8 mouse cellular contexts compared by ENCODE assay signal in the genomic region with DNA sequence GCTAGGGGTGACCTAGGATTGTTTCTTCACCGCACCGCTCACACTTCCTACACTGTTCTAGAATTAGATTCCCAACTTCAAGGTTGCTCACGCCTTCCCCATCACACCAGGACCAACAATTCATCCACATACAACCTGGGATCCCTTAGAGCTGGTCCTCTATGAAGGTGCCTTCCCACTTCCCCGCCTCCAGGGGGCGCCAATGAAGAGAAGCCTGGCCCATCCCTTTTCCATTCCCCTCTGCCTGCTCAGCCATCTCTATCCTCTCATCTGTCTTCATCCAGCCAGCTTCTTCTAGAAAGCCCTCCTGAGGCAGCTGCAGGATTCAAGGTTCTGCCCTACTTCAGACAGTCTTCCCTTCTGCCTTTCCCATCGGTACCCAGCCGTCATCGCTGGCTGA. TPM values are rescaled to one million over a fixed set of nuclear protein-coding genes. Genes with fewer than 3 reads are reported as not detected.
A peak's percentile ranks its signal among the peaks of the same experiment; 100 is the strongest.
DNase-seq lines count a peak whose midpoint lies in the region; ATAC-seq and TF ChIP-seq lines count a peak whose summit lies in the region.

No protein-coding gene starts in this region.

- H3K27me3 ChIP-seq in testis, adult 2 months (ENCODE audit: control insufficient read depth, insufficient read depth, low read length), result no peaks in the 10 kb centered on the region
- 0 out of 2 replicates have a peak, but pooled peaks cover 2% of the 10 kb centered on the region for H3K27me3 ChIP-seq in liver, embryonic 13.5 days

- 63% methylated on average over 8 of the region's 8 CpGs for WGBS in liver, embryonic 13.5 days (ENCODE audit: insufficient replicate concordance)

- no peaks in the 10 kb centered on the region for H3K36me3 ChIP-seq in testis, adult 2 months (ENCODE audit: control insufficient read depth, insufficient read depth, low read length)
- no peaks in the 10 kb centered on the region for H3K36me3 ChIP-seq in liver, embryonic 13.5 days

- H3K4me1 ChIP-seq in testis, adult 2 months (ENCODE audit: control insufficient read depth, insufficient read depth, low read length), result peaks cover 9% of the 10 kb centered on the region
- peaks cover 64% of the 10 kb centered on the region for H3K4me1 ChIP-seq in liver, embryonic 13.5 days (replicated peaks)

- no peak overlapping the region for H3K27ac ChIP-seq in testis, adult 2 months (ENCODE audit: control insufficient read depth, insufficient read depth, low read depth, low read length)
- no peak overlapping the region for H3K27ac ChIP-seq in liver, embryonic 13.5 days

- DNase-seq in heart, adult 11 months, result peak; percentile 87
- no peak for DNase-seq in heart, adult 9 months (ENCODE audit: low spot score in 2 of 2)
- DNase-seq in testis, postnatal 14 days (ENCODE audit: low spot score), result no peak
- peak; percentile 58 for DNase-seq in liver, embryonic 13.5 days
- DNase-seq in MN1 (ENCODE audit: low spot score), result no peak
- DNase-seq in ovary, postnatal 10 days (ENCODE audit: low spot score), result no peak
- DNase-seq in right cerebral cortex, adult 2 months (ENCODE audit: low spot score in 2 of 2), result no peak

- no peak for TF ChIP-seq POLR2A in testis, adult 2 months (IDR thresholded peaks at IDR 0.05; ENCODE audit: control insufficient read depth, low read depth, low read length)

- H3K4me2 ChIP-seq in liver, embryonic 13.5 days, result no peak overlapping the region

- ATAC-seq in liver, embryonic 13.5 days (ENCODE audit: low read depth), result no peak

- H3K4me3 ChIP-seq in testis, adult 2 months (ENCODE audit: control insufficient read depth, low read depth, low read length), result no peak overlapping the region
- no peak overlapping the region for H3K4me3 ChIP-seq in liver, embryonic 13.5 days (replicated peaks)

- no peak overlapping the region for H3K9ac ChIP-seq in liver, embryonic 13.5 days

- peak; percentile 72; the same call in 1 of the 2 replicates for TF ChIP-seq CTCF in testis, adult 2 months (IDR thresholded peaks at IDR 0.05; ENCODE audit: control insufficient read depth, insufficient read depth, insufficient replicate concordance, low read depth, low read length)

- H3K9me3 ChIP-seq in liver, embryonic 13.5 days (replicated peaks), result no peaks in the 10 kb centered on the region

RNA-seq across cellular contexts. Expression of gene Ip6k3, which starts 16.2 kb away (rescaled TPM):
- polyA plus RNA-seq in testis, adult 2 months (2012; rRNA removed), result 0.05 and 0.06 TPM in 2 replicates
- 0.06 TPM in 1 of 2 replicates, not detected in the other for polyA plus RNA-seq in liver, embryonic 13.5 days (2015; fragmentation: Nextera tagmentation; extraction: Ambion mirVana)

RNA-seq across cellular contexts. Expression of gene Uqcc2, which starts 17.7 kb away (rescaled TPM):
- polyA plus RNA-seq in testis, adult 2 months (2012; rRNA removed), result 1,024 and 1,028 TPM in 2 replicates
- 211 and 216 TPM in 2 replicates for polyA plus RNA-seq in liver, embryonic 13.5 days (2015; fragmentation: Nextera tagmentation; extraction: Ambion mirVana)

RNA-seq across cellular contexts. Expression of gene Lemd2, which starts 52.9 kb away (rescaled TPM):
- 40.5 and 46.0 TPM in 2 replicates for polyA plus RNA-seq in testis, adult 2 months (2012; rRNA removed)
- polyA plus RNA-seq in liver, embryonic 13.5 days (2015; fragmentation: Nextera tagmentation; extraction: Ambion mirVana), result 3.0 and 4.6 TPM in 2 replicates

Comparison
In these comparisons a context has a peak if more than half of its experiments do, and no peak if none do; other contexts are left out.
1. DNase-seq: peak in heart, adult 11 months (single experiment) and liver, embryonic 13.5 days (single experiment); none in heart, adult 9 months (0 of 2), testis, postnatal 14 days (single experiment), MN1 (single experiment), ovary, postnatal 10 days (single experiment) and right cerebral cortex, adult 2 months (0 of 2).